20 mouse cellular contexts compared by ENCODE assay signal in the genomic region with DNA sequence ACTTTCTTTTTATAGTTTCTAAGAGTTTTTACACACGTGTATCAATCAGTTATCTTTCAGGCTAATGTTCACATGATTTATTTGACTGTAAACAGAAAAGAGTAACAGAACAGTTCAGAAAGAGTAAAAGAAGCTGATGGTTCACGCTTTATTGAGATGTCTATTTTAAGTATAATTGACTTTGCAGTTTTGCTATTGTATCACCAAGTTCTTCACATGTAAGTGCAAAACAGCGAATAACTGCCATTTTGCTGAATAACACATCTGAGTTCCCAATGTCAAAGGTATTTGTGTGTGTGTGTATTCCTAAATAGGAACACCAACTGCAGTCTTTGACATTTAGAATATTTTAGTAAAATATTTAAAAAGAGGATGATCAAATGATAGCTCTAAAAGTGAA.
DNase-seq lines count a peak whose midpoint lies in the region; ATAC-seq lines count a peak whose summit lies in the region.
"Had no signal": no experiment of that assay in that cellular context is flagged by ENCODE, and none has a peak within 500 bp of the region (broad histone marks: within the 10 kb centered on the region; RNA-seq: fewer than 3 reads in every experiment).

No protein-coding gene starts in this region.

- no peaks in the 10 kb centered on the region for H3K36me3 ChIP-seq in neural tube, embryonic 11.5 days (ENCODE audit: control insufficient read depth, insufficient read depth, low read length)
- peaks cover 24% of the 10 kb centered on the region for H3K36me3 ChIP-seq in hindbrain, embryonic 13.5 days
- H3K36me3 ChIP-seq in midbrain, embryonic 14.5 days (ENCODE audit: control insufficient read depth, insufficient read depth, low read length), result peaks cover 34% of the 10 kb centered on the region
- H3K36me3 ChIP-seq: heart, embryonic 10.5 days; limb, embryonic 10.5 days had no signal

- H3K9ac ChIP-seq in neural tube, embryonic 11.5 days (ENCODE audit: low read length), result no peak overlapping the region
- H3K9ac ChIP-seq in hindbrain, embryonic 13.5 days, result peak overlapping the region; percentile 51; the same call in 1 of the 2 replicates
- peak overlapping the region; percentile 93 for H3K9ac ChIP-seq in midbrain, embryonic 14.5 days (replicated peaks; ENCODE audit: low read length)
- H3K9ac ChIP-seq: liver, embryonic 14.5 days had no signal

- no peaks in the 10 kb centered on the region for H3K9me3 ChIP-seq in neural tube, embryonic 11.5 days (ENCODE audit: control insufficient read depth, low read length)
- no peaks in the 10 kb centered on the region for H3K9me3 ChIP-seq in hindbrain, embryonic 13.5 days
- H3K9me3 ChIP-seq in midbrain, embryonic 14.5 days (ENCODE audit: control insufficient read depth, low read length), result no peaks in the 10 kb centered on the region
- H3K9me3 ChIP-seq: heart, embryonic 10.5 days; limb, embryonic 10.5 days had no signal

- whole genome bisulfite sequencing in neural tube, embryonic 11.5 days, result 66% methylated on average over 3 of the region's 3 CpGs
- 48% methylated on average over 3 of the region's 3 CpGs for WGBS in hindbrain, embryonic 13.5 days
- 36% methylated on average over 3 of the region's 3 CpGs for WGBS in midbrain, embryonic 14.5 days

- no peak overlapping the region for H3K4me3 ChIP-seq in neural tube, embryonic 11.5 days (ENCODE audit: low read depth, low read length)
- peak overlapping the region; percentile 59 for H3K4me3 ChIP-seq in hindbrain, embryonic 13.5 days
- peak overlapping the region; percentile 86 for H3K4me3 ChIP-seq in midbrain, embryonic 14.5 days (replicated peaks; ENCODE audit: low read depth, low read length)
- H3K4me3 ChIP-seq: heart, embryonic 10.5 days; limb, embryonic 10.5 days had no signal

- no peak for ATAC-seq in neural tube, embryonic 11.5 days (ENCODE audit: insufficient read depth, low FRiP score, low TSS enrichment)
- ATAC-seq in hindbrain, embryonic 13.5 days (ENCODE audit: low FRiP score), result no peak
- ATAC-seq in midbrain, embryonic 14.5 days (ENCODE audit: low FRiP score, low TSS enrichment), result no peak

- DNase-seq in neural tube, embryonic 11.5 days (ENCODE audit: low spot score), result no peak
- no peak for DNase-seq in neural tube, embryonic 10.5 days (ENCODE audit: extremely low spot score, low spot score)
- peak; percentile 57 for DNase-seq in midbrain, embryonic 14.5 days
- no peak for DNase-seq in MN1 (ENCODE audit: low spot score)
- no peak for DNase-seq in right cerebral cortex, postnatal 4 days
- DNase-seq in thymus, postnatal 0 days (ENCODE audit: low spot score), result no peak
- no peak for DNase-seq in kidney, adult 9 months
- DNase-seq: cerebellum, postnatal 25 days; gastrocnemius, postnatal 10 days; heart, postnatal 36 days; kidney, adult 18-20 months; kidney, postnatal 4 days; layer of hippocampus, postnatal 36 days; lung, postnatal 14 days; thymus, postnatal 25 days had no signal

- H3K27ac ChIP-seq in neural tube, embryonic 11.5 days (ENCODE audit: low read depth, low read length), result peak overlapping the region; percentile 58
- H3K27ac ChIP-seq in hindbrain, embryonic 13.5 days, result peak overlapping the region; percentile 80
- peak overlapping the region; percentile 82 for H3K27ac ChIP-seq in midbrain, embryonic 14.5 days (replicated peaks; ENCODE audit: low read depth, low read length)
- H3K27ac ChIP-seq: heart, embryonic 10.5 days; limb, embryonic 10.5 days; liver, embryonic 14.5 days; stomach, postnatal 0 days had no signal

- no peaks in the 10 kb centered on the region for H3K27me3 ChIP-seq in neural tube, embryonic 11.5 days (ENCODE audit: control insufficient read depth, insufficient read depth, low read length)
- no peaks in the 10 kb centered on the region for H3K27me3 ChIP-seq in hindbrain, embryonic 13.5 days
- H3K27me3 ChIP-seq in midbrain, embryonic 14.5 days (ENCODE audit: control insufficient read depth, insufficient read depth, low read length), result no peaks in the 10 kb centered on the region

- no peak overlapping the region for H3K4me2 ChIP-seq in neural tube, embryonic 11.5 days (ENCODE audit: low read depth)
- H3K4me2 ChIP-seq in hindbrain, embryonic 13.5 days, result peak overlapping the region; percentile 87
- H3K4me2 ChIP-seq in midbrain, embryonic 14.5 days (ENCODE audit: low read length), result peak overlapping the region; percentile 95

- H3K4me1 ChIP-seq in neural tube, embryonic 11.5 days (ENCODE audit: control insufficient read depth, insufficient read depth, low read length), result peaks cover 6% of the 10 kb centered on the region; the same call in 1 of the 2 replicates
- peaks cover 29% of the 10 kb centered on the region for H3K4me1 ChIP-seq in hindbrain, embryonic 13.5 days (replicated peaks)
- H3K4me1 ChIP-seq in midbrain, embryonic 14.5 days (ENCODE audit: control insufficient read depth, insufficient read depth, low read length), result peaks cover 23% of the 10 kb centered on the region; the same call in 1 of the 2 replicates
